Mouse (Mus musculus) cortical plate, adult 2 months (tissue): Measurements from ENCODE around the gene 1700029I15Rik.

Experiments used
- CTCF ChIP-seq: fragments of 200-500 bp; IDR thresholded peaks from 2 replicates; pipeline ENCODE4 v1.5.1; 2011; ENCODE audit warnings: mild to moderate bottlenecking, control low read depth, low read length; ENCODE audit not compliant: insufficient read depth; ENCODE audit errors: extremely low read depth
- POLR2A ChIP-seq: fragments of 200-500 bp; IDR thresholded peaks from 2 replicates; pipeline ENCODE4 v1.6.1; 2011; ENCODE audit warnings: mild to moderate bottlenecking, low read length, control low read depth; ENCODE audit not compliant: insufficient read depth; ENCODE audit errors: extremely low read depth

GRCm38 (mm10) chr2:92376300-92376699 is 6.0 kb upstream of the 1700029I15Rik start:
- TF ChIP-seq CTCF, result no peak
- no peak for TF ChIP-seq POLR2A
